Mouse (Mus musculus) yolk sac, embryonic 10.5 days (tissue): Measurements from ENCODE around the gene Olfr446.

Experiments used
- DNase-seq: peaks from one replicate; pipeline ENCODE4 v3.0.0-alpha.2; 2017; ENCODE audit warnings: low spot score

Olfr446 gene

GRCm38 (mm10) chr6:42921077-42921476 is at the start of gene Olfr446:
Gene Olfr446, plus strand, starts transcription at chr6:42921377.
- DNase-seq, result no peak

- DNase-seq, result no peak
Observed at GRCm38 (mm10) chr6:42876323-42876722, 44.9 kb upstream of the Olfr446 start.

DNA sequence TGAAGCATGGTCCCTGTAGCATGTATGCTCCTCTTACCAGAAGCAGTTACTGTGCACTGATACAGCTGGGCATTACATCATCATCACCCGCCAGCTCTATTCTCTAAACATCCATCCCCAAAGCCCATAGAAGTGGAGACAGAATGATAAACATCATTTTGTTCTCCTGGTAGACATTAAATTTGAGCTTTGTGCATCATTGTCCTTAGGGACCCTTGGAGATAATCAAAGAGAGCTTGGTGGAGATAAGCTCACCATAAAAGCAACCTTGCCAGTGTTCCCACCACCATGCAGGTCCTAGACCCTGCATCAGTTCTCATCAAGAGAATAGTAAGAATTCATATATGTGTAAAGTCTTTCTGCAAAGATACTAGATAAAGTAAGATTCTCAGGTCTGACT is 31.0 kb upstream of the Olfr446 start, which contains the start of gene Olfr448:
Gene Olfr448 (plus strand): TSS at position 301 of the 400 bp plus-strand sequence.
- DNase-seq, result no peak

GRCm38 (mm10) chr6:42900345-42900744 is 20.8 kb upstream of the Olfr446 start:
- no peak for DNase-seq

- no peak for DNase-seq
Observed at GRCm38 (mm10) chr6:42908578-42908977, 12.6 kb upstream of the Olfr446 start, which contains the start of gene Olfr447. Gene Olfr447, plus strand, starts transcription at chr6:42908878.

GRCm38 (mm10) chr6:42948767-42949166 is 27.6 kb downstream of the Olfr446 start, which contains the start of gene Olfr444:
Gene Olfr444, plus strand, starts transcription at chr6:42949067.
- DNase-seq, result no peak

- no peak for DNase-seq
Observed at GRCm38 (mm10) chr6:42980377-42980776, 59.2 kb downstream of the Olfr446 start.
